Mouse (Mus musculus): ENCODE results near the gene Amz1.

DNA sequence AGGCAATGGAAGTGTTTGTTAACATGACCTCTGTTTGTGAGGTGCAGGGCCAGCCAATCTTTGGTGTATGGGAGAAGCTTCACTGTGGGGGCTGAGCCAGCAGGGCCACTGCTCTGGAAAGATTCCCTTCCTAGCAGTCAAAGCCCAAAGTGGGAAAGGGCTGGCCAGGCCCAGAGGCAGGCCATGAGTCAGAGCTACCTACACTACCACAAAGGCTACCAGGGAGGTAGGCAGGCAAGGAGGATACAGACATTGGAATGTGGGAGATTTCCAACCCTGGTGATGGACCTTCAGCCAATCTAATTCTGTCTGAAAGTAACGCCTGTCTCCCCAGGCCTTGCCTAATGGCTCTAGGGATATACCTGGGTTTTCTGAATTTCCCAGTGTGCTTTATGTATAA lies 43.0 kb upstream of the Amz1 start:
- no peak for TF ChIP-seq POLR2A (IDR thresholded peaks at IDR 0.05; ENCODE audit: borderline replicate concordance, extremely low read depth, low read depth, low read length)
- TF ChIP-seq CTCF (IDR thresholded peaks at IDR 0.05; ENCODE audit: insufficient read depth, low read length) = no peak
